Mouse (Mus musculus) urinary bladder, postnatal 4 days (tissue): Measurements from ENCODE around the gene Rab11fip2.

Source experiments
- DNase-seq, 2 experiments: peaks; one replicate each; pipeline ENCODE4 v3.0.0; 2021 to 2022; ENCODE audit warnings: low spot score in 2 of 2

The Rab11fip2 gene

GRCm38 (mm10) chr19:59853061-59853460 lies 90.4 kb downstream of the Rab11fip2 start:
- DNase-seq, result no peak
